Mouse (Mus musculus) G1E (cell line): ENCODE data around the gene Gm4724. TPM values are rescaled to one million over a fixed set of nuclear protein-coding genes. Genes with fewer than 3 reads are reported as not detected.
"Not testable (repeated sequence)": the region's sequence is repeated elsewhere in the genome, so short reads cannot be mapped to it uniquely, and the experiment has no call there.

Experiments used
- ATAC-seq: 2 replicates; pipeline ENCODE4 v1.8.0; 2016; ENCODE audit warnings: mild to moderate bottlenecking; ENCODE audit not compliant: insufficient number of reproducible peaks, poor library complexity, low FRiP score, severe bottlenecking; ENCODE audit errors: extremely low read depth
- DNase-seq: peaks from one replicate; pipeline ENCODE4 v3.0.0; 2012; ENCODE audit warnings: low spot score
- H3K27me3 ChIP-seq: 2 replicates; pipeline ENCODE4 v1.6.1; 2012; ENCODE audit warnings: mild to moderate bottlenecking, low read length, inconsistent platforms; ENCODE audit not compliant: insufficient read depth
- H3K36me3 ChIP-seq: replicated peaks from 2 replicates; pipeline ENCODE3; 2012; ENCODE audit warnings: mild to moderate bottlenecking, inconsistent platforms
- H3K4me1 ChIP-seq: 2 replicates; pipeline ENCODE4 v1.6.1; 2012; ENCODE audit warnings: low read depth, low read length, inconsistent platforms, mixed read lengths; ENCODE audit not compliant: insufficient read depth
- H3K4me3 ChIP-seq: 2 replicates; pipeline ENCODE4 v1.5.1; 2012; ENCODE audit warnings: low read depth, mild to moderate bottlenecking, inconsistent platforms, low read length, moderate library complexity, mixed read lengths
- H3K9me3 ChIP-seq: replicated peaks from 2 replicates; pipeline ENCODE4 v1.6.1; 2012; ENCODE audit warnings: inconsistent platforms
- polyA plus RNA-seq: library from polyadenylated mRNA; stranded (reverse); fragments of >175 nt; gene quantifications from 2 replicates; pipeline ENCODE4 v1.2.3, GENCODE M21; 2012
- total RNA-seq, 2 experiments: library from RNA; stranded (forward) in 1 of 2; stranded (reverse) in 1 of 2; fragments of 200-1000 nt in 1 of 2; fragments of >200 nt in 1 of 2; fragmentation: Nextera tagmentation in 1 of 2; gene quantifications; 2 replicates each; pipeline ENCODE4 v1.2.3; 2014 to 2017

Gm4724 gene
- total RNA-seq (2014; fragmentation: Nextera tagmentation) (9.9 and 24.1 TPM in 2 replicates), total RNA-seq (2017) (17.8 and 18.5 TPM in 2 replicates), polyA plus RNA-seq (0.43 and 0.65 TPM in 2 replicates)

- DNase-seq, H3K9me3 ChIP-seq, H3K4me1 ChIP-seq, H3K4me3 ChIP-seq, H3K36me3 ChIP-seq, ATAC-seq, H3K27me3 ChIP-seq: not testable (repeated sequence)
Observed at GRCm38 (mm10) chr2:175435707-175436106, at the start of gene Gm4724. TSS of gene Gm4724 (minus strand) at chr2:175435807.

GRCm38 (mm10) chr2:175469685-175470084 is 34.1 kb upstream of the Gm4724 start, which contains the start of gene Zfp965:
TSS of gene Zfp965 (plus strand) at chr2:175469985.
- not testable (repeated sequence) for H3K4me3 ChIP-seq, DNase-seq, H3K4me1 ChIP-seq, ATAC-seq, H3K27me3 ChIP-seq, H3K36me3 ChIP-seq, H3K9me3 ChIP-seq

Other genes starting within 250 kb of the Gm4724 start
- gene Gm14391, start 228.9 kb downstream of the Gm4724 start, total RNA-seq (2014; fragmentation: Nextera tagmentation), result 31.8 and 36.5 TPM in 2 replicates
- 28.2 and 36.8 TPM in 2 replicates for gene Gm14391, start 228.9 kb downstream of the Gm4724 start, total RNA-seq (2017)
- 2.0 and 2.5 TPM in 2 replicates for gene Gm14391, start 228.9 kb downstream of the Gm4724 start, polyA plus RNA-seq
- gene Gm14440, start 160.7 kb downstream of the Gm4724 start, total RNA-seq (2014; fragmentation: Nextera tagmentation), result 13.2 TPM in 1 of 2 replicates, not detected in the other
- 7.3 TPM in 1 of 2 replicates, not detected in the other for gene Gm14440, start 160.7 kb downstream of the Gm4724 start, total RNA-seq (2017)
- gene Gm14440, start 160.7 kb downstream of the Gm4724 start, polyA plus RNA-seq, result 0.09 and 0.25 TPM in 2 replicates
- gene Gm4631, start 97.6 kb downstream of the Gm4724 start, total RNA-seq (2014; fragmentation: Nextera tagmentation), result 52.2 and 57.1 TPM in 2 replicates
- gene Gm4631, start 97.6 kb downstream of the Gm4724 start, total RNA-seq (2017), result 36.8 and 40.9 TPM in 2 replicates
- gene Gm4631, start 97.6 kb downstream of the Gm4724 start, polyA plus RNA-seq, result 0.50 and 0.74 TPM in 2 replicates
- 11.8 and 15.3 TPM in 2 replicates for gene Zfp968, start 63.4 kb downstream of the Gm4724 start, total RNA-seq (2014; fragmentation: Nextera tagmentation)
- 13.0 and 18.9 TPM in 2 replicates for gene Zfp968, start 63.4 kb downstream of the Gm4724 start, total RNA-seq (2017)
- 0.21 and 0.37 TPM in 2 replicates for gene Zfp968, start 63.4 kb downstream of the Gm4724 start, polyA plus RNA-seq
- 7.8 and 20.7 TPM in 2 replicates for gene Zfp965, start 34.2 kb upstream of the Gm4724 start, total RNA-seq (2014; fragmentation: Nextera tagmentation)
- 17.4 and 30.4 TPM in 2 replicates for gene Zfp965, start 34.2 kb upstream of the Gm4724 start, total RNA-seq (2017)
- gene Zfp965, start 34.2 kb upstream of the Gm4724 start, polyA plus RNA-seq, result 1.7 and 2.0 TPM in 2 replicates
- gene Gm11007, start 208.2 kb upstream of the Gm4724 start, total RNA-seq (2014; fragmentation: Nextera tagmentation), result not detected in 2 replicates
- gene Gm11007, start 208.2 kb upstream of the Gm4724 start, total RNA-seq (2017), result 0.06 and 0.16 TPM in 2 replicates
- not detected in 2 replicates for gene Gm11007, start 208.2 kb upstream of the Gm4724 start, polyA plus RNA-seq